Mouse (Mus musculus) heart, embryonic 11.5 days (tissue): ENCODE data around the gene Rbm34. TPM values are rescaled to one million over a fixed set of nuclear protein-coding genes. Genes with fewer than 3 reads are reported as not detected.
"Not testable (repeated sequence)": the region's sequence is repeated elsewhere in the genome, so short reads cannot be mapped to it uniquely, and the experiment has no call there.

ENCODE experiments used
- ATAC-seq: fragments of 200-750 bp; cut with Nextera tagmentation; replicated peaks from 2 replicates; pipeline ENCODE4 v1.8.0; 2017; ENCODE audit warnings: moderate library complexity; ENCODE audit not compliant: insufficient number of reproducible peaks, low FRiP score, low TSS enrichment
- H3K27ac ChIP-seq: fragments of 300-500 bp; sonication (generic); 2 replicates; pipeline ENCODE4 v1.5.1; 2014; ENCODE audit warnings: mild to moderate bottlenecking, low read depth, low read length
- H3K27me3 ChIP-seq: fragments of 300-500 bp; sonication (generic); 2 replicates; pipeline ENCODE4 v1.6.1; 2014; ENCODE audit warnings: mild to moderate bottlenecking, low read length, mixed read lengths; ENCODE audit not compliant: control insufficient read depth, insufficient read depth
- H3K36me3 ChIP-seq: fragments of 300-500 bp; sonication (generic); 2 replicates; pipeline ENCODE4 v1.6.1; 2014; ENCODE audit warnings: mild to moderate bottlenecking, low read length, moderate library complexity, mixed read lengths; ENCODE audit not compliant: control insufficient read depth, insufficient read depth
- H3K4me1 ChIP-seq: fragments of 300-500 bp; sonication (generic); 2 replicates; pipeline ENCODE4 v1.6.1; 2014; ENCODE audit warnings: low read length; ENCODE audit not compliant: control insufficient read depth, insufficient read depth
- H3K4me2 ChIP-seq: fragments of 300-500 bp; sonication (generic); 2 replicates; pipeline ENCODE4 v1.6.1; 2014; ENCODE audit warnings: mild to moderate bottlenecking, moderate library complexity
- H3K4me3 ChIP-seq: fragments of 300-500 bp; sonication (generic); 2 replicates; pipeline ENCODE4 v1.5.1; 2014; ENCODE audit warnings: low read depth, low read length
- H3K9ac ChIP-seq: fragments of 300-500 bp; sonication (generic); 2 replicates; pipeline ENCODE4 v1.6.1; 2014; ENCODE audit warnings: mild to moderate bottlenecking, low read depth, low read length, moderate library complexity
- H3K9me3 ChIP-seq: fragments of 300-500 bp; sonication (generic); replicated peaks from 2 replicates; pipeline ENCODE4 v1.6.1; 2016; ENCODE audit warnings: low read length; ENCODE audit not compliant: control insufficient read depth
- WGBS: fragments of 180-500 bp; shearing (Covaris S2); extraction: QIAGEN DNeasy Blood & Tissue Kit; methylation state at CpG from one replicate; pipeline ENCODE4 v1.1.7; 2014; ENCODE audit not compliant: insufficient replicate concordance; 5-methylcytosine and 5-hydroxymethylcytosine counted together
- polyA plus RNA-seq: library from polyadenylated mRNA; unstranded; fragments of >200 nt; fragmentation: Nextera tagmentation; extraction: Ambion mirVana; gene quantifications from 2 replicates; pipeline ENCODE4 v1.2.1, GENCODE M21; 2014

Gene Rbm34
- polyA plus RNA-seq, 1 experiment from 2014 or later: 15.6 TPM

- Histone ChIP-seq H3K27ac (no peak overlapping the region; the same call in none of the 2 replicates), H3K27me3 (no peaks in the 10 kb centered on the region), H3K4me2 (no peak overlapping the region), H3K9me3 (no peaks in the 10 kb centered on the region), H3K9ac (0 out of 2 replicates have a peak overlapping the region, but pooled peaks have one; percentile 28), H3K36me3 (no peaks in the 10 kb centered on the region), H3K4me1 (peaks cover 18% of the 10 kb centered on the region), H3K4me3 (no peak overlapping the region)
- WGBS: 76% methylated on average over 6 of the region's 6 CpGs
- ATAC-seq: no peak
Observed at GRCm38 (mm10) chr8:126920386-126920785, 50.5 kb downstream of the Rbm34 start.

GRCm38 (mm10) chr8:126919703-126920102 is 51.2 kb downstream of the Rbm34 start:
- WGBS: 73% methylated on average over 5 of the region's 5 CpGs
- ATAC-seq: no peak

GRCm38 (mm10) chr8:126919255-126919654 is 51.6 kb downstream of the Rbm34 start:
- WGBS: 57% methylated on average over 2 of the region's 2 CpGs

More at GRCm38 (mm10) chr8:126919703-126920102, 51.2 kb downstream of the Rbm34 start:
- Histone ChIP-seq H3K36me3 (no peaks in the 10 kb centered on the region), H3K9ac (no peak overlapping the region), H3K27ac (peak overlapping the region; percentile 57), H3K27me3 (no peaks in the 10 kb centered on the region), H3K4me2 (no peak overlapping the region), H3K4me1 (peaks cover 20% of the 10 kb centered on the region), H3K4me3 (no peak overlapping the region), H3K9me3 (no peaks in the 10 kb centered on the region)

GRCm38 (mm10) chr8:126918356-126918755 is 52.5 kb downstream of the Rbm34 start:
- Histone ChIP-seq H3K27me3 (no peaks in the 10 kb centered on the region), H3K4me1 (peaks cover 28% of the 10 kb centered on the region), H3K9me3 (no peaks in the 10 kb centered on the region), H3K4me3 (no peak overlapping the region), H3K4me2 (no peak overlapping the region), H3K27ac (no peak overlapping the region), H3K36me3 (no peaks in the 10 kb centered on the region), H3K9ac (no peak overlapping the region)
- 97% methylated on average over 1 of the region's 1 CpGs for WGBS
- ATAC-seq: no peak

More at GRCm38 (mm10) chr8:126919255-126919654, 51.6 kb downstream of the Rbm34 start:
- Histone ChIP-seq H3K27me3 (no peaks in the 10 kb centered on the region), H3K4me3 (no peak overlapping the region), H3K36me3 (no peaks in the 10 kb centered on the region), H3K27ac (peak overlapping the region; percentile 57), H3K9me3 (no peaks in the 10 kb centered on the region), H3K9ac (no peak overlapping the region), H3K4me1 (peaks cover 24% of the 10 kb centered on the region), H3K4me2 (no peak overlapping the region)
- ATAC-seq: peak; percentile 40; the same call in 1 of the 2 replicates

- Histone ChIP-seq H3K4me2 (no peak overlapping the region), H3K27me3 (no peaks in the 10 kb centered on the region), H3K9me3 (no peaks in the 10 kb centered on the region), H3K36me3 (no peaks in the 10 kb centered on the region), H3K4me3 (no peak overlapping the region), H3K4me1 (peaks cover 28% of the 10 kb centered on the region), H3K9ac (no peak overlapping the region), H3K27ac (no peak overlapping the region)
- ATAC-seq: no peak
- WGBS: 31% methylated on average over 6 of the region's 6 CpGs
Observed at GRCm38 (mm10) chr8:126917179-126917905, 53.5 kb downstream of the Rbm34 start.

GRCm38 (mm10) chr8:126916611-126917010 is 54.3 kb downstream of the Rbm34 start:
- H3K4me3 ChIP-seq: no peak overlapping the region
- H3K9me3 ChIP-seq: no peaks in the 10 kb centered on the region
- 68% methylated on average over 4 of the region's 4 CpGs for WGBS
- no peak overlapping the region for H3K27ac ChIP-seq
- ATAC-seq: no peak
- H3K4me1 ChIP-seq: peaks cover 28% of the 10 kb centered on the region
- no peaks in the 10 kb centered on the region for H3K36me3 ChIP-seq
- no peak overlapping the region for H3K4me2 ChIP-seq
- H3K27me3 ChIP-seq: no peaks in the 10 kb centered on the region
- H3K9ac ChIP-seq: no peak overlapping the region

GRCm38 (mm10) chr8:126914609-126915375 is 56.1 kb downstream of the Rbm34 start:
- WGBS: 37% methylated on average over 10 of the region's 10 CpGs
- no peak for ATAC-seq

GRCm38 (mm10) chr8:126914107-126914490 is 56.8 kb downstream of the Rbm34 start:
- peaks cover 16% of the 10 kb centered on the region for H3K4me1 ChIP-seq
- H3K27ac ChIP-seq: not testable (repeated sequence)
- WGBS: 62% methylated on average over 10 of the region's 10 CpGs

More at GRCm38 (mm10) chr8:126914609-126915375, 56.1 kb downstream of the Rbm34 start:
- H3K36me3 ChIP-seq: no peaks in the 10 kb centered on the region
- H3K4me1 ChIP-seq: peaks cover 21% of the 10 kb centered on the region
- no peak overlapping the region for H3K9ac ChIP-seq
- H3K27me3 ChIP-seq: no peaks in the 10 kb centered on the region
- H3K27ac ChIP-seq: no peak overlapping the region
- no peak overlapping the region for H3K4me2 ChIP-seq
- H3K4me3 ChIP-seq: no peak overlapping the region
- no peaks in the 10 kb centered on the region for H3K9me3 ChIP-seq

More at GRCm38 (mm10) chr8:126914107-126914490, 56.8 kb downstream of the Rbm34 start:
- H3K36me3 ChIP-seq, H3K4me2 ChIP-seq, H3K9me3 ChIP-seq, H3K9ac ChIP-seq, H3K4me3 ChIP-seq, H3K27me3 ChIP-seq, ATAC-seq: not testable (repeated sequence)
